Mouse (Mus musculus) left cerebral cortex, postnatal 25 days (tissue): ENCODE data around the gene Gatd1. TPM values are rescaled to one million over a fixed set of nuclear protein-coding genes. Genes with fewer than 3 reads are reported as not detected.
"Not testable (repeated sequence)": the region's sequence is repeated elsewhere in the genome, so short reads cannot be mapped to it uniquely, and the experiment has no call there.

Experiments
- DNase-seq, 2 experiments: peaks; one replicate each; pipeline ENCODE4 v3.0.0; 2022; ENCODE audit warnings: low spot score in 2 of 2, mixed read lengths in 1 of 2
- intact Hi-C: fragments of 180-260 bp; cut with DNase I; formaldehyde crosslinking; loops from one replicate; pipeline ENCODE4 v1.15.1; 2025
- total RNA-seq, 2 experiments: library from RNA; stranded (reverse); gene quantifications; 2 replicates each; pipeline ENCODE4 v1.2.3; 2021

Gene Gatd1
- 10 to 100 TPM; 41.3 to 48.4 TPM for total RNA-seq

GRCm38 (mm10) chr7:141413809-141414584, at the start of gene Gatd1:
Gatd1 (minus strand) TSS chr7:141414136.
- intact Hi-C loops, result loop anchor here (2.0 to 5.0 kb wide), 2 partner anchors 21 to 43 kb away; partner anchors contain the start of gene Pnpla2
- peak; percentile 98 to 99 for DNase-seq

GRCm38 (mm10) chr7:141462333-141462821, 48.4 kb upstream of the Gatd1 start:
- no peak for DNase-seq
- intact Hi-C loops, result no loop called here

GRCm38 (mm10) chr7:141461521-141462332, 47.8 kb upstream of the Gatd1 start:
- DNase-seq, result no peak
- intact Hi-C loops, result no loop called here

GRCm38 (mm10) chr7:141460391-141461113, 46.6 kb upstream of the Gatd1 start, which contains the start of gene Cracr2b:
Cracr2b (plus strand) TSS chr7:141461094.
- intact Hi-C loops, result no loop called here
- DNase-seq, result no peak

- intact Hi-C loops, result no loop called here
- no peak for DNase-seq
These were observed 46.1 kb upstream of the Gatd1 start for GRCm38 (mm10) chr7:141460001-141460390.

GRCm38 (mm10) chr7:141459301-141459711, 45.4 kb upstream of the Gatd1 start:
- intact Hi-C loops, result loop anchor here (5.0 kb wide), 1 partner anchor 47 kb away; the partner anchor contains the start of gene Gatd1
- no peak for DNase-seq

- DNase-seq, result no peak
- intact Hi-C loops, result loop anchor here (5.0 kb wide), 1 partner anchor 46 kb away; the partner anchor contains the start of gene Gatd1
These were observed 44.7 kb upstream of the Gatd1 start for GRCm38 (mm10) chr7:141458661-141459060.

GRCm38 (mm10) chr7:141457986-141458660, 44.2 kb upstream of the Gatd1 start:
- intact Hi-C loops, result loop anchor here (5.0 kb wide), 1 partner anchor 46 kb away; the partner anchor contains the start of gene Gatd1
- DNase-seq, result no peak

GRCm38 (mm10) chr7:141457236-141457635, 43.3 kb upstream of the Gatd1 start:
- intact Hi-C loops, result loop anchor here (5.0 kb wide), 1 partner anchor 45 kb away; the partner anchor contains the start of gene Gatd1
- DNase-seq, result no peak

GRCm38 (mm10) chr7:141456739-141457138, 42.8 kb upstream of the Gatd1 start:
- DNase-seq, result no peak
- intact Hi-C loops, result loop anchor here (5.0 kb wide), 1 partner anchor 44 kb away; the partner anchor contains the start of gene Gatd1

- intact Hi-C loops, result loop anchor here (5.0 kb wide), 1 partner anchor 43 kb away; the partner anchor contains the start of gene Gatd1
- no peak for DNase-seq
These were observed 41.8 kb upstream of the Gatd1 start for GRCm38 (mm10) chr7:141455610-141456314.

- intact Hi-C loops, result loop anchor here (5.0 kb wide), 1 partner anchor 43 kb away; the partner anchor contains the start of gene Gatd1
- DNase-seq, result peak; percentile 91 to 92
These were observed 41.1 kb upstream of the Gatd1 start, which contains the start of gene Pnpla2 for GRCm38 (mm10) chr7:141454967-141455551. Pnpla2 (plus strand) TSS chr7:141455198.

GRCm38 (mm10) chr7:141453636-141454035, 39.7 kb upstream of the Gatd1 start:
- DNase-seq, result no peak
- intact Hi-C loops, result no loop called here

GRCm38 (mm10) chr7:141451928-141452327, 38.0 kb upstream of the Gatd1 start:
- no peak for DNase-seq
- intact Hi-C loops, result no loop called here

GRCm38 (mm10) chr7:141447110-141447991, 33.4 kb upstream of the Gatd1 start, which contains the start of gene Rplp2:
Rplp2 (plus strand) TSS chr7:141447370.
- intact Hi-C loops, result loop anchor here (1.0 kb wide), 1 partner anchor 10 kb away; the partner anchor contains the start of gene Slc25a22
- peak; percentile 97 to 98 for DNase-seq

- intact Hi-C loops, DNase-seq: not testable (repeated sequence)
These were observed 32.4 kb upstream of the Gatd1 start for GRCm38 (mm10) chr7:141446374-141446773.
